Mouse (Mus musculus): ENCODE measurements around the gene Celf3. TPM values are rescaled to one million over a fixed set of nuclear protein-coding genes. Genes with fewer than 3 reads are reported as not detected.
A peak's percentile ranks its signal among the peaks of the same experiment; 100 is the strongest.

The Celf3 gene
- polyA plus RNA-seq, 1 experiment from 2014 or later, result 0.39 TPM

GRCm38 (mm10) chr3:94483790-94484439 lies 5.8 kb downstream of the Celf3 start:
- Histone ChIP-seq H3K4me3 (replicated peaks; ENCODE audit: low read depth, low read length) (no peak overlapping the region), H3K9ac (ENCODE audit: low read depth, low read length) (no peak overlapping the region), H3K27ac (no peak overlapping the region), H3K4me2 (ENCODE audit: low read length) (no peak overlapping the region), H3K36me3 (ENCODE audit: insufficient read depth, low read length) (no peaks in the 10 kb centered on the region), H3K27me3 (ENCODE audit: insufficient read depth, low read length) (peaks cover 3% of the 10 kb centered on the region; the same call in 1 of the 2 replicates), H3K9me3 (replicated peaks; ENCODE audit: low read length) (no peaks in the 10 kb centered on the region), H3K4me1 (replicated peaks; ENCODE audit: insufficient read depth, low read length) (no peaks in the 10 kb centered on the region)
- 0 out of 2 replicates have a peak, but pooled peaks have one; percentile 33 for ATAC-seq (replicated peaks; ENCODE audit: low FRiP score, low read depth)
- WGBS, result 25% methylated on average over 20 of the region's 20 CpGs
- no peak for TF ChIP-seq CTCF (IDR thresholded peaks at IDR 0.05; ENCODE audit: low read depth)
- no peak for DNase-seq (ENCODE audit: low spot score)

GRCm38 (mm10) chr3:94485922-94486321 lies 7.8 kb downstream of the Celf3 start:
- Histone ChIP-seq H3K9ac (ENCODE audit: low read depth, low read length) (no peak overlapping the region), H3K4me3 (replicated peaks; ENCODE audit: low read depth, low read length) (no peak overlapping the region), H3K4me2 (ENCODE audit: low read length) (no peak overlapping the region), H3K27ac (no peak overlapping the region), H3K4me1 (replicated peaks; ENCODE audit: insufficient read depth, low read length) (no peaks in the 10 kb centered on the region), H3K27me3 (ENCODE audit: insufficient read depth, low read length) (no peaks in the 10 kb centered on the region), H3K36me3 (ENCODE audit: insufficient read depth, low read length) (no peaks in the 10 kb centered on the region), H3K9me3 (replicated peaks; ENCODE audit: low read length) (no peaks in the 10 kb centered on the region)
- ATAC-seq (replicated peaks; ENCODE audit: low FRiP score, low read depth) (no peak), DNase-seq (ENCODE audit: low spot score) (no peak)
- TF ChIP-seq CTCF (IDR thresholded peaks at IDR 0.05; ENCODE audit: low read depth), result no peak
- 76% methylated on average over 7 of the region's 7 CpGs for WGBS

GRCm38 (mm10) chr3:94487581-94487980 lies 9.5 kb downstream of the Celf3 start:
- Histone ChIP-seq H3K27ac (no peak overlapping the region), H3K4me3 (replicated peaks; ENCODE audit: low read depth, low read length) (no peak overlapping the region), H3K9me3 (replicated peaks; ENCODE audit: low read length) (no peaks in the 10 kb centered on the region), H3K9ac (ENCODE audit: low read depth, low read length) (no peak overlapping the region), H3K27me3 (ENCODE audit: insufficient read depth, low read length) (no peaks in the 10 kb centered on the region), H3K4me2 (ENCODE audit: low read length) (no peak overlapping the region), H3K36me3 (ENCODE audit: insufficient read depth, low read length) (no peaks in the 10 kb centered on the region), H3K4me1 (replicated peaks; ENCODE audit: insufficient read depth, low read length) (no peaks in the 10 kb centered on the region)
- ATAC-seq (replicated peaks; ENCODE audit: low FRiP score, low read depth), result no peak
- no peak for DNase-seq (ENCODE audit: low spot score)
- WGBS, result 76% methylated on average over 6 of the region's 6 CpGs
- TF ChIP-seq CTCF (IDR thresholded peaks at IDR 0.05; ENCODE audit: low read depth), result no peak

GRCm38 (mm10) chr3:94497162-94497561 lies 19.1 kb downstream of the Celf3 start:
- DNase-seq (ENCODE audit: low spot score) (no peak), ATAC-seq (replicated peaks; ENCODE audit: low FRiP score, low read depth) (no peak)
- Histone ChIP-seq H3K36me3 (ENCODE audit: insufficient read depth, low read length) (peaks cover 15% of the 10 kb centered on the region; the same call in 1 of the 2 replicates), H3K27ac (no peak overlapping the region), H3K27me3 (ENCODE audit: insufficient read depth, low read length) (no peaks in the 10 kb centered on the region), H3K4me2 (ENCODE audit: low read length) (no peak overlapping the region), H3K4me3 (replicated peaks; ENCODE audit: low read depth, low read length) (no peak overlapping the region), H3K4me1 (replicated peaks; ENCODE audit: insufficient read depth, low read length) (no peaks in the 10 kb centered on the region), H3K9me3 (replicated peaks; ENCODE audit: low read length) (no peaks in the 10 kb centered on the region), H3K9ac (ENCODE audit: low read depth, low read length) (no peak overlapping the region)
- TF ChIP-seq CTCF (IDR thresholded peaks at IDR 0.05; ENCODE audit: low read depth), result no peak
- 84% methylated on average over 4 of the region's 4 CpGs for WGBS

- no peak overlapping the region for H3K27ac ChIP-seq
- H3K27me3 ChIP-seq (ENCODE audit: insufficient read depth, low read length), result no peaks in the 10 kb centered on the region
- H3K4me2 ChIP-seq (ENCODE audit: low read length), result no peak overlapping the region
- H3K9ac ChIP-seq (ENCODE audit: low read depth, low read length), result no peak overlapping the region
- peaks cover 26% of the 10 kb centered on the region for H3K36me3 ChIP-seq (ENCODE audit: insufficient read depth, low read length)
- peak; percentile 81 for TF ChIP-seq CTCF (IDR thresholded peaks at IDR 0.05; ENCODE audit: low read depth)
- DNase-seq (ENCODE audit: low spot score) (peak; percentile 66), ATAC-seq (replicated peaks; ENCODE audit: low FRiP score, low read depth) (no peak)
- WGBS, result 81% methylated on average over 3 of the region's 3 CpGs
- H3K4me1 ChIP-seq (replicated peaks; ENCODE audit: insufficient read depth, low read length), result no peaks in the 10 kb centered on the region
- no peak overlapping the region for H3K4me3 ChIP-seq (replicated peaks; ENCODE audit: low read depth, low read length)
- H3K9me3 ChIP-seq (replicated peaks; ENCODE audit: low read length), result no peaks in the 10 kb centered on the region
These were observed 24.1 kb downstream of the Celf3 start for GRCm38 (mm10) chr3:94502243-94502642.

DNA sequence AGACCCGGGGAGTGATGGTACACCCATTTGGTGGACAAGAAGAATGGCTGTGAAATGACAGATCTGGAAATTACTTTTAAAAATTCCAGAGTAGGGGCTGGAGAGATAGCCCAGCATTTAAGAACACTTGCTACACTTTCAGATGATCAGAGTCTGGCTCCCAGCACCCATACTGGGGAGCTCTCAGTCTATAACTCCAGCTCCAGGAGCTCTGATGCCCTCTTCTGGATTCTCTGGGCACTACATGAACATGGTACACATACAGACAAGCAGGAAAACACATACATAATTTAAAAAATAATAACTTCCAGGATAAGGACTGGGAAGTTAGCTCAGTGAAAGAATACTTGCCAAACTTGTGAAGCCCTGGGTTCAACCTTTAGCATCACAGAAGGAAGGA lies 28.6 kb downstream of the Celf3 start:
- Histone ChIP-seq H3K4me3 (replicated peaks; ENCODE audit: low read depth, low read length) (no peak overlapping the region), H3K36me3 (ENCODE audit: insufficient read depth, low read length) (peaks cover 24% of the 10 kb centered on the region), H3K4me2 (ENCODE audit: low read length) (no peak overlapping the region), H3K27ac (no peak overlapping the region), H3K27me3 (ENCODE audit: insufficient read depth, low read length) (no peaks in the 10 kb centered on the region), H3K9ac (ENCODE audit: low read depth, low read length) (no peak overlapping the region), H3K9me3 (replicated peaks; ENCODE audit: low read length) (no peaks in the 10 kb centered on the region), H3K4me1 (replicated peaks; ENCODE audit: insufficient read depth, low read length) (no peaks in the 10 kb centered on the region)
- 97% methylated on average over 1 of the region's 1 CpGs for WGBS
- TF ChIP-seq CTCF (IDR thresholded peaks at IDR 0.05; ENCODE audit: low read depth), result peak; percentile 33; the same call in 1 of the 2 replicates
- no peak for ATAC-seq (replicated peaks; ENCODE audit: low FRiP score, low read depth)
- DNase-seq (ENCODE audit: low spot score), result no peak

- DNase-seq (ENCODE audit: low spot score) (no peak), ATAC-seq (replicated peaks; ENCODE audit: low FRiP score, low read depth) (no peak)
- Histone ChIP-seq H3K4me2 (ENCODE audit: low read length) (no peak overlapping the region), H3K4me1 (replicated peaks; ENCODE audit: insufficient read depth, low read length) (no peaks in the 10 kb centered on the region), H3K27ac (no peak overlapping the region), H3K9me3 (replicated peaks; ENCODE audit: low read length) (no peaks in the 10 kb centered on the region), H3K4me3 (replicated peaks; ENCODE audit: low read depth, low read length) (no peak overlapping the region), H3K27me3 (ENCODE audit: insufficient read depth, low read length) (no peaks in the 10 kb centered on the region), H3K9ac (ENCODE audit: low read depth, low read length) (no peak overlapping the region), H3K36me3 (ENCODE audit: insufficient read depth, low read length) (0 out of 2 replicates have a peak, but pooled peaks cover 21% of the 10 kb centered on the region)
- 66% methylated on average over 2 of the region's 2 CpGs for WGBS
- no peak for TF ChIP-seq CTCF (IDR thresholded peaks at IDR 0.05; ENCODE audit: low read depth)
These were observed 48.6 kb downstream of the Celf3 start for GRCm38 (mm10) chr3:94526731-94527130.
